Mouse (Mus musculus) liver, postnatal 0 days (tissue): ENCODE measurements around the gene Ube3a.

Experiments
- CTCF ChIP-seq: sonication (generic); IDR thresholded peaks from 2 replicates; pipeline ENCODE4 v1.5.1; 2016; ENCODE audit warnings: antibody characterized with exemption, low read depth
- EP300 ChIP-seq: IDR thresholded peaks from 2 replicates; pipeline ENCODE4 v1.6.1; 2016; ENCODE audit warnings: antibody characterized with exemption, low read depth, mild to moderate bottlenecking

- TF ChIP-seq CTCF (no peak), EP300 (no peak)
Observed at GRCm38 (mm10) chr7:59230304-59230703, 1.8 kb downstream of the Ube3a start.
